Mouse (Mus musculus): ENCODE measurements around the gene Fut2.

- TF ChIP-seq POLR2A (IDR thresholded peaks at IDR 0.05; ENCODE audit: insufficient read depth, low read depth, low read length) (peak; percentile 41; the same call in 1 of the 2 replicates), CTCF (IDR thresholded peaks at IDR 0.05; ENCODE audit: insufficient read depth, low read depth, low read length) (no peak)
These were observed 38.7 kb upstream of the Fut2 start, which contains the start of gene Dbp for GRCm38 (mm10) chr7:45704730-45705442.

All from olfactory bulb, adult 2 months (tissue).